Mouse (Mus musculus): ENCODE measurements at regions not wholly inside any gene's neighbourhood (a gene's known extent, or its start where the extent isn't known, plus 50 kb on each side); places are given as distances from the start of the nearest gene placed in this dataset.
A peak's percentile ranks its signal among the peaks of the same experiment; 100 is the strongest.

GRCm38 (mm10) chr6:16365450-16365849, 532.8 kb downstream of the Tfec start:
- ATAC-seq (replicated peaks; ENCODE audit: poor library complexity) = no peak

DNA sequence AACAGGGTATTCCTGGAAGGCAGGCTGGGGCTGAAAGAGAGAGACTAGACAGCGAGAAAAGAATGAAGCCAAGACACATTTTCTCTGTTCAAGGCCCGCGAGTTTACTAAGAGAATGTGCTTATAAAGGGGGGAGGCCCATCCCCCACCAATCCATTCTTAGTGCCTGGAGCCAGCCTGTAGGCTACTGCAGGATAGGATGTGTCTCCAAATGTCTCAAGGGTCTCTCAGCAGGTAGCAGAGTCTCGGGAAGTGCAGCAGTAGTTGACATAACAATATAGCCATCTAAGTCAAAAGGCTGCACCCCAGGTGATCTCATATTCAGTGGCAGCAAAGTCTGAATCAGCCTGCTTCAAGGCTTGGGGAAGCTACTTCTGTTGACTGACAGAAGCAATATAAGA, 536.2 kb downstream of the Tfec start:
- ATAC-seq (replicated peaks; ENCODE audit: poor library complexity) = no peak

DNA sequence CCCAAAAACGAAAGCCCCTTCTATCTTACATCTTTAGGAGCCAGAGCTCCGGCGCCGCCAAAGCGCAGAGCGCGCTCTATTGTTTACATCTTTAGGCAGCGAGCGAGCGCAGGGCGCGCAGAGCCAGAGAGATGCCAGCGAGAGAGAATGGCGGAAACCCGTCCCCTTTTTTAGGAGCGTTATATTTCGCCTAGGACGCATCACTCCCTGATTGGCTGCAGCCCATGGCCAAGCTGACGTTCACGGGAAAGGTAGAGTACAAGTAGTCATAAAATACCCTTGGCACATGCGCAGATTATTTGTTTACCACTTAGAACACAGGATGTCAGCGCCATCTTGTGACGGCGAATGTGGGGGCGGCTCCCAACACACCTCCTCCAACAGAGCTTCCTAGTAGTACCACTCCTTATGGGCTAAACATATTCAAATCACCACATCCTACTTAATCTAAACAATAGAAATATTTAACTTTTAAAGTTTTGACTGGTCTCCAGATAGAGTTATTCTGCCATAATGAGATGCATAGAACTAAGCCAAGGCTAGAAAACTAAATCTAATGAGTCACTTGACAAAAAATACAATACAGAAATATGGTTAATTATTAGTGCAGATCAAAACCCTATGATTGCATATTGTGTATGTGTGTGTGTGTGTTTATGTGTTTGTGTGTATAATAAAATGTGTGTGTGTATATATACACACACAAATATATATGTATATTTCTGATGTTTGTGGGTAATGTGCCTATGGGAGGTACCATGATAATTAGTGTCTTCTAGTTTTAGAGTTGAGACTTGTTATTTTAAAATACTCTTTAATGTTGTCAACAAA, 538.1 kb downstream of the Tfec start:
- peak; percentile 80 for ATAC-seq (replicated peaks; ENCODE audit: poor library complexity)

DNA sequence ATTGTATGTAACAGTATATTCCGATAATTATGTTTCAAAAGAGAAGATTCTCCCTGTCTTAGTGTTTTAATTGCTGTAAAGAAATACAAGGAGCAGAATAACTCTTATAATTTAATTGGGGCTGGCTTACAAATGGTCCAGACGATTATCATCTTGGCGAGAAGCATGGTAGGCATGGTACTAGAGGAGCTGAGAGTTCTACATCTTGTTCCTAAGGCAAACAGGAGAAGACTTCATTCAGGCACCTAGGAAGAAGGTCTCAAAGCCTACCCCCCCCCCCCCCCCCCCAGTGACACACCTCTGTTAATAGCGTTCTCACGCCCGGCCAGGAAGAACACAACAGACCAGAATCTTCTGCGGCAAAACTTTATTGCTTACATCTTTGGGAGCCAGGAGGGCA, 538.8 kb downstream of the Tfec start:
- ATAC-seq (replicated peaks; ENCODE audit: poor library complexity) = no peak

DNA sequence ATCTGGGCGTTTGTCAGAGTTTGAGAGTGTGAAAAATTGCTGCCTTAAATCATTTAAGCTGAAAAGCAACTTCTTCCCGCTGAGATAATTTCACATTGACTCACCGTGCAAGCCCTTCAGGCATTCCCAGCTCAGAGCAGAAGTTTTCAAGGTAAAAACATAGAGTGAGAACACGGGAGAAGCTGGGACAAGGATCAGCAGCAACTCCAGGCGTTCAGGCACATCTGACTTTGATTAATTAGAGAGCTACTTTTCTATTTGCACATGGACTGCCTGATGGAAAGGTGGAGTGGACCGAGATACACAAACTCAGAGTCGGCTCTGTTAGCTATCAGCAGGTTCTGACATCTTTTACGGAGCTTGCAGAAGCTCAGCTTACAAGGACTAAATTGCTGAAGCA, 564.6 kb downstream of the Tfec start:
- ATAC-seq (replicated peaks; ENCODE audit: poor library complexity) = no peak

DNA sequence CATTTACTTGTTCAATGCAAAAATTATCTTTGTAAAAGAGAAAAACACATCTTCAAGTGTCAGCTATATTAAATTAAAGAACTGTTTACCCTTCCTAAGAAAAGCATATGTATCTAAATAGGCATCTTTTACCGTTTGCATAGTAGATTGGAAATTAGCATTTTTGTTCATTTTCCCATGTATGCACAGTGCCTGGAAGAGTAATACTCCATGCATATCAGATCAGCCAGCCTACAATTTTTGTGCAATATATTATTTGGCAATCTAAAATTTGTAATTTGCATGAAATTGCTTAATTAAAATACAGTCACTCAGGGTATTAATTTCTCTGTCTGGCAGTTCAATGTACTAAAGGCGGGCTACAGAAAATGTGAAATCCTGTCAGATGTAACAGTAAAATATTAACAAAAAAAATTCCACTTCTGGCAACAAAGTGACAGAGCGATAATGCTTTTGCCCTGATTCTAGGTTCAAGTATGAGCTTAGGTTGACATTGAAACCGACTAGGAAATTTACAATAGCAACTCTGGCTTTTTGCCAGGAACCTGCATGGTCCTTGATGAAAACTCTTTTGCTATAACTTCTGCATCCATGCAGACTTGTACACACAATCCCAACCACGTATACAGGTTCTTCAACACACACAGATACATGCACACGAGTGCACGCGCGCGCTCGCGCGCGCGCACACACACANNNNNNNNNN, 583.8 kb downstream of the Tfec start:
- ATAC-seq (replicated peaks; ENCODE audit: poor library complexity) = no peak

- no peak for ATAC-seq (replicated peaks; ENCODE audit: poor library complexity)
Observed at GRCm38 (mm10) chr6:16312915-16313314, 585.3 kb downstream of the Tfec start.

GRCm38 (mm10) chr6:16283328-16284072, 563.0 kb downstream of the Mdfic start:
- ATAC-seq (replicated peaks; ENCODE audit: poor library complexity) = no peak

- ATAC-seq (replicated peaks; ENCODE audit: poor library complexity) = no peak
Observed at GRCm38 (mm10) chr6:16281938-16282337, 561.5 kb downstream of the Mdfic start.

Measured in megakaryocyte progenitor cell, adult 5-6 weeks (primary cell).